Comparison of ENCODE assay signal across 31 mouse cellular contexts in genomic region chr10:117460366-117460730, GRCm38 (mm10).
"Had no signal": no experiment of that assay in that cellular context is flagged by ENCODE, and none has a peak within 500 bp of the region (broad histone marks: within the 10 kb centered on the region; RNA-seq: fewer than 3 reads in every experiment).

No protein-coding gene starts in this region.

- H3K4me1 ChIP-seq: midbrain, embryonic 10.5 days; midbrain, embryonic 12.5 days; midbrain, embryonic 13.5 days; midbrain, embryonic 15.5 days had no signal

- H3K4me3 ChIP-seq: left cerebral cortex, adult 2 months; limb, embryonic 10.5 days; limb, embryonic 12.5 days; limb, embryonic 13.5 days; limb, embryonic 15.5 days; liver, embryonic 12.5 days; liver, embryonic 13.5 days; liver, embryonic 15.5 days; lung, embryonic 15.5 days; megakaryocyte, embryonic 14.5 days; midbrain, embryonic 10.5 days; midbrain, embryonic 12.5 days; midbrain, embryonic 13.5 days; midbrain, embryonic 15.5 days; myocyte had no signal

- DNase-seq: left cerebral cortex, postnatal 4 days; liver; liver, embryonic 13.5 days; liver, postnatal 0 days; lung, adult 18-20 months; lung, adult 2 months; lung, embryonic 14.5 days; lung, postnatal 10 days; lung, postnatal 14 days; lung, postnatal 36 days; lung, postnatal 4 days; midbrain, embryonic 14.5 days had no signal

- H3K4me2 ChIP-seq: limb, embryonic 12.5 days; limb, embryonic 13.5 days; limb, embryonic 15.5 days; liver, embryonic 11.5 days; liver, embryonic 12.5 days; liver, embryonic 13.5 days; liver, embryonic 15.5 days; lung, embryonic 14.5 days; lung, embryonic 15.5 days; midbrain, embryonic 11.5 days; midbrain, embryonic 12.5 days; midbrain, embryonic 13.5 days; midbrain, embryonic 15.5 days had no signal

- H3K36me3 ChIP-seq: limb, embryonic 10.5 days; limb, embryonic 12.5 days; limb, embryonic 13.5 days; limb, embryonic 15.5 days; liver, embryonic 12.5 days; liver, embryonic 13.5 days; liver, embryonic 15.5 days; lung, embryonic 15.5 days; midbrain, embryonic 10.5 days; midbrain, embryonic 12.5 days; midbrain, embryonic 13.5 days; midbrain, embryonic 15.5 days had no signal

- ATAC-seq: liver, embryonic 12.5 days; liver, postnatal 0 days; midbrain, embryonic 13.5 days; midbrain, embryonic 15.5 days; midbrain, embryonic 16.5 days had no signal

- H3K27ac ChIP-seq: left cerebral cortex, adult 2 months; limb, embryonic 10.5 days; limb, embryonic 12.5 days; limb, embryonic 13.5 days; limb, embryonic 15.5 days; liver, embryonic 12.5 days; liver, embryonic 13.5 days; liver, embryonic 14.5 days; liver, embryonic 15.5 days; lung, embryonic 15.5 days; macrophage; midbrain, embryonic 10.5 days; midbrain, embryonic 12.5 days; midbrain, embryonic 13.5 days; midbrain, embryonic 15.5 days had no signal

- H3K9ac ChIP-seq: limb, embryonic 12.5 days; limb, embryonic 13.5 days; limb, embryonic 15.5 days; liver, embryonic 12.5 days; liver, embryonic 13.5 days; liver, embryonic 14.5 days; liver, embryonic 15.5 days; liver, postnatal 0 days; lung, embryonic 14.5 days; lung, embryonic 15.5 days; midbrain, embryonic 12.5 days; midbrain, embryonic 13.5 days; midbrain, embryonic 15.5 days had no signal

- H3K9me3 ChIP-seq: limb, embryonic 10.5 days; limb, embryonic 12.5 days; limb, embryonic 13.5 days; limb, embryonic 15.5 days; liver, embryonic 12.5 days; liver, embryonic 13.5 days; liver, embryonic 15.5 days; lung, embryonic 15.5 days; midbrain, embryonic 10.5 days; midbrain, embryonic 12.5 days; midbrain, embryonic 13.5 days; midbrain, embryonic 15.5 days had no signal

- H3K27me3 ChIP-seq: limb, embryonic 15.5 days; liver, embryonic 13.5 days; liver, embryonic 15.5 days; lung, embryonic 15.5 days; midbrain, embryonic 13.5 days; midbrain, embryonic 15.5 days had no signal
